Mouse (Mus musculus): ENCODE measurements at regions not wholly inside any gene's neighbourhood (a gene's known extent, or its start where the extent isn't known, plus 50 kb on each side); places are given as distances from the start of the nearest gene placed in this dataset.

DNA sequence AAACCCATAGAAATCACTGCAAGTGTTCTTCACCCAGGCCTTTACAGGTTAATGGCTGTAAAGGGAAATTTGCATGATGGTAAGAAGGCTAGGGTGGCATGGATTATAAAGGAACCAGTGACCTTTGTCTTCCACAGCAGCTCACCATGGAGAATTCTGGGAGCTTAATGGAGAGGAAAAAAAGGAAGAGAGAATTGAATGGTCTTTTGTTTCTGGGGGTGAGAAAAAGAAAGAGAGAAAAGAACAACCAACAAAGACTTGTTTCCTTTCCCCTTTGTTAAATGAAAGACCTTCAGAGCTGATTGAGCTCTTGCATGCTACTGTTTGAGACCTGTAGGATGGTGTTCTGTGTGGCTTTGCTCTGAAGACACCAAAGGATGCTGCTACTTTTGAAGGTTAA, 597.5 kb upstream of the Tenm3 start:
- CTCF ChIA-PET, result no interaction called here

DNA sequence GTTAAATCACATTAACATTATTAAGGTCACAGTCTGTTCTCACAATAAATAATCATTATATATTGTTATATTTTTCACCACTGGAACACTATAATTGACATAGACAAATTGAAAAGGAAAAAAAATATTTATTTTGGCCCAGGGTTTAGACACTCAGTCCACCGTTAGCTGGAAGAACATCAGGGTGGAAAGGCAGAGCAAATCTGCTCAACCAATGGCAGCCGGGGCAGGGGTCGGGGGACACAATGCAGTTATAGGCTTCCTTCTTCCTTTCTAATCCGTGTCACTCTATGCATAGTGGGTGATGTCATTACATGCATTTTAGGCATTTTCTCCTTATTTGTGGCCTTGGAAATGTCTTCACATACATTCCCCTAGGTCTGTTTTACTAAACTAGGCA, 552.8 kb upstream of the Tenm3 start:
- CTCF ChIA-PET, result no interaction called here

DNA sequence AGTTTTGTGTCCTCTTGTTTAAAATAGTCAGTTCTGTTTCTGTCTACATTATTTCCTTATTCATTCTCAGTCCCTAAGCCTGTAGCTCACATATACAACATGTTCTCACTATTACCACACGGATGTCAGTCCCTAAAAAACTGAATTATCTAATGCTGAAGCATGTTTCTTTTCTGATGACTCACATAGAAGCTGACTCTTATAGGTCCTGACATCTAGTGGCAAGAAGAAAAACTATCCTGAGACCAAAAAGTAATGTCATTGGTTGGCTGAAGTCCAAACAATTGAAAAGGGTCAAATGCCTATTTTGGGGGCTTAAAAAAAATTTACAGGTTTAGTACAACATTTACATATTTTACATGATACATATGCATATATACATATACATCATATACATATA, 551.3 kb upstream of the Tenm3 start:
- CTCF ChIA-PET, result no interaction called here

DNA sequence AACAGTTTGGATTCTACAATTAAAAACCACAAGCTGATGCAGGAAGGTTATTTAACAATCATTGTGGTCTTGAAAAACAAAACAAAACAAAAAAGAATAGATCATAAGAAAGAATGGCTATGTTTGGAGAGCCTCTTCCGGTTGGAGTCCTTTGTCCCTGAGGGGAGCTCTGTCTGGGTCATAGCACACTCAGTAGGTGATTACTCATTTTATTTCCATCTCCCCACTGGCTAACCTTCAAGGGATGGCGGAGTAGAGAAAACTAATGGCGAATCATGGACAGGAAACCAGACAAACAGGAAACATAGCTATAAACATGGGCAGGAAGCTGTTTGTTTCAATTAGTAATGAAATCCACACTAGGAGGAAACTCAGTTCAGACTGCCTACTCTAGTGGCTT, 545.8 kb upstream of the Tenm3 start:
- CTCF ChIA-PET, result no interaction called here

DNA sequence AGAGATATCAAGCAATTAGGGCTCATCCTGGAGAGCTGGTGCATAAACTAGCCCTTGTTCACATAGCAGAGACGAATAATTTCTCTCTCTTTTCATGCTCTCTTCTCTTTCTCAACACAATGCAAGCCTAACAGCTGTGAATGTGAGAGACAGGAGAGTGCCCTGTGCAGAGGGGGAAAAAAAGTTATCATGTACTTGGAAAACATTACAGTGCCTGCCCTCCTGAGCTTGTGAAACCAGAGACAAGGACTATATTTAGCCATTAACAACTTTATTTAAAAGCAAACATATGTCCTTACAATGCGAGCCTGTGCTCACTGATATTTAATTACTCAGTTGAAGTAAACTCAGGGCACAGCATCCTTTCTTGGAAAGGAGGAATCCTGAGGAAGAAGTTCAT, 543.8 kb upstream of the Tenm3 start:
- CTCF ChIA-PET, result interaction anchor here (0.7 kb wide), 1 partner anchor 26 kb away, joined by 3 read pairs; no protein-coding TSS in a partner anchor

DNA sequence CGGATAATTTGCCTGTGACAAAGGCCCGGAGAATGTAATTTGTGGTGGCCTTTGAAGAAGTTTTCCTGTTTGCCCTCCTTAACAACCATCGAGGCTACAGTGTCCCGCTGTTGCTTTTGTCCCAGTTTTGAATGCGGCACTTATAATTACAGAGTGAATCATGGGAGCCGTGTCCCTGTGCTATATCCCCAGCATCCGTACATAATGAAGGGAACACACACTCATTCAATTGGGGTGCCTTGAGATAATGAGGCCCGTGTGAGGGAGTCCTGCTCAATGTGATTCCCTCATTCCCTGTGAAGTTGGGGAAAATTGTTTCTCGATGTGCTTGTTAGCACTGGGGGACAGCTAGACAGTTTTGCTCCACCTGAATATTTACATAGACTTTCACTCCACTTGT, 528.9 kb upstream of the Tenm3 start:
- CTCF ChIA-PET, result no interaction called here

DNA sequence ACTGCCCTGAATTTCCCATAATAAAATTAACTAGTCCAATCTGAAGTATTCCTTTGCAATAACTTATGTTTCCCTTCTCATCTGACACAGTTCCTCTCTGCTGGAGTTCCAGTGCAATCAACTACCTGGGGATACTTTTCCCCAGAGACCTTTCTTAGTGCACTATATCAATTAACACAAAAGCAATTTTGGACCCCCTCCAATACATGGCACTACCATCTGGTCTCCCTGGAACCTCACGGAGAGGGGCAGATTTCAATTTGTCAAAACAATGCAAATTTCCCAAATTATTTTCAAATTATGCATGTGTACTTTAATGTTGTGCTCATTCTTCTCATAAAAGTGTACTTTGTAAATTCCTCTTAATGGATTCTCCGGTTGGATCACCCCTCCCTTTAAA, 518.9 kb upstream of the Tenm3 start:
- CTCF ChIA-PET, result no interaction called here

DNA sequence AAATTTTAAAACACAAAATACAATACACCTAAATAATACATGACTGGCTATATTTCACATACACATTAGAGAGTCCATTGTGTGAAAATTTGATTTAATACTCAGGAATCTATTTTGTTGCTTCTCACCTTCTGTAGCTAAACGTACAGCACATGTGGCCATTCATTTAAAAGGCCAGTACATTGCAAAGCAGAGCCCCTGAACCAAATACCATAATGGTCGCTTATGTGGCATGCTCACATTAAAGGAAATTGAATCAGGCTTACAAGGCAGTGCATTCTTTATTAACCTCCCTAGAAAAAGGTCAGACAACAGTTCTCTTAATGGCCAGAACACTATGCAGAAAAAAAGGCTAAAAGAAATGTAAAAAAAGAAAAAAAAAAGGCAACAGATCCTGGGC, 517.7 kb upstream of the Tenm3 start:
- CTCF ChIA-PET, result no interaction called here

DNA sequence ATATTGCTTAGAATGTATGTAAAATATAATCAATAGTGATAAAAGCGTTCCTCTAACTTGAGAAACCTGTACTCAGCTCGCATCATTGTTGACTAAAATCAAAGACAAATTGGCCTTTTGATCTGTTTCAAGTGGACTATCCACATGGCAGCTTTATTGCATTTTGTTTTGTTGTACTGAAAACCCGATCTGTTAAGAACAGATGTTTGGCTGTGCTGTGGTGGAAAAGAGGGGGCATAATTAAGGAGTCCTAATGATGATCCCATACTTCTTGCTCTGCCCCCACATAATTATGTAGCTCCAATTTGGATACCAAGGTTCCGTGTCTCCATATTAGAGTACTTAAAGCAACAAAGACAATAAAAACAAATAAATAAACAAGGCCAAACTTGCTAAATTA, 516.4 kb upstream of the Tenm3 start:
- CTCF ChIA-PET, result no interaction called here

DNA sequence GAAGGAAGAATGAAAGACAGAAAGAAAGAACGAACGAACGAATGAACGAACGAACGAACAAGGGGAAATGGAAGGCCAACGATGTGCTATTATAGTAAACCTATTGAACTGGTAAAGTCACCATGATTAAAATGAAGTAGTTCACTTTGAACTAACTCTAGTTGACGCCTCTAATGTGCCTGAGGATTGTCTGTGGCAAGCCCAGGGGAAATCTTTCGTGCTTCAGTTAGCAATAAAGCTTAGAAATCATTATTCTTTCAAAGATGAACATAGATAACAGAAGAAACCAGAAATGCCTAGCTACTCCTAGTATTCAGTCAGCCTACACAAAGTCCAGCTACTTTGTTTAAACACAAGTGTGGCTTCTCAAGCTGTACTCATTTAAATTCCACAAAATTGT, 515.9 kb upstream of the Tenm3 start:
- CTCF ChIA-PET, result no interaction called here

DNA sequence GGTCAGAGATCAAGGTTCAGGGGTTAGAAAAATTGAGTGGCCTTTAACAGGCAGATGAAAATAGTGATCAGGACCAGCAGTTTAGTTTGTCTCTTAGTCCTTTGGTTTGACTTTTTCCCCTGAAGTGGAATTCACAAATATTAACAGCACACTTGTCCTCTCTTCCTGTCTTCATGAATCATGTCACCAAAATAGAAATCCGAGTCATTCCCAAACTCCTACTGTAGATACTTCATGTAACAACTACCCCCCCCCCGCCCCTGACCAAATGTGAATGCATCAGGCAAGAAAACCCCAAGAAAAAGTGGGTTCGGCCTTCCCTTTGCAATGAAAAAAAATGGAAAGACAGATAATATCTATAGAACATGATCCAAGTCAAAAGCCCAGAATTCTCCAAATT, 504.9 kb upstream of the Tenm3 start:
- CTCF ChIA-PET, result no interaction called here

DNA sequence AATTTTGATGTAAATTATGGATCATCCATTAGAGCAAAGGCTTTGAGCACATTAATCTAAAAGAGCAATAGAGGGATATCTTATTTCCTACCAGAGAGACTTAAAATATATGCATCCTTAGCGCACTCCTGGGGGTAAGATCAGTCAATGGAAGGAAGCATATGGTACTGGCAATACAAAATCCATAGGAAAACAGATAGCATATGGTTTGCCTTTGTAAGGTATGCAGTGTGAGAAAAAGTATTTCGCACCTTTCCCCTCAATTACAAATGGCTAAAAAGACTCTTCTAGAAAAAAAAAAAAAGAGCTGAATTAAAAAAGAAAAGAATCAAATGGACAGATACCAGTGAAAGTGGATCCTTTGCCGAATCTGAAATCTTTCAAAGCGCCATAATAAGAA, 495.0 kb upstream of the Tenm3 start:
- CTCF ChIA-PET, result no interaction called here

DNA sequence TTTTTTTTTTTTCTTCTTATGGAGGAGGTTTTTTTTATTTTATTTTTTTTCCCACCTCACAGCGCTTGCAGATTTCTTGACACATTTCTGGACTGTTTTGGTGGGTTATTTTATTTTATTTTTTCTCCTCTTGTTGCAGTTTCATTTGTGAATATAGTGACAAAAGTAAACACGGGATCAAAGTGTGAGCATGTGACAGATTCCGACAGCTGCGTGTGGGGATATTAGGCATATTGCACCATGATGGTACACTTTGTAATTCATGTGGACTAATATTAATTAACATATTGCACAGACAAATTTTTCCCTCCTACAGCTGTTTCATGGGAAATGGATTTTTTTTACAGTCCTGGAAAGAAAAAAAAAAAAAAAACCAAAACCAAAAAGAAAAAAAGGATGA, 483.2 kb upstream of the Tenm3 start:
- CTCF ChIA-PET, result no interaction called here

DNA sequence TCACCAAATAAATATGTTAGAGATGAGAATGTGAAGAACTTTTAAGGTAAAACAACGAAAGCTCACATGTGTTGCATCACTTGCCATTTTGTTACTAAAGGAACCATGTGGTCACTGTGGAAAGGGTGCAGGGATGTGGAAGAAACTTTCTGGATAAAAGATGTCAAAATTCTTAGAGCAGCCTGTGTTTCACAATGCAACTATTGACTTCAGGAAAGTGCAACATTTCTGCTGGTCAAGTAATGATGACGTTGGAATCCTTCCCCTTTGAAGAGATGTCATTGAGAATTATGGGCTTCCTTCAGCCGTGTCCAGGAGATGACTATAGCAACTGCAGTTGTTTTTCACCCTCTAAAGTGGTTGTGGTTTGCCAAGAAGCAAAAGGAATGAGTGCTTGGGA, 477.7 kb upstream of the Tenm3 start:
- CTCF ChIA-PET, result no interaction called here

DNA sequence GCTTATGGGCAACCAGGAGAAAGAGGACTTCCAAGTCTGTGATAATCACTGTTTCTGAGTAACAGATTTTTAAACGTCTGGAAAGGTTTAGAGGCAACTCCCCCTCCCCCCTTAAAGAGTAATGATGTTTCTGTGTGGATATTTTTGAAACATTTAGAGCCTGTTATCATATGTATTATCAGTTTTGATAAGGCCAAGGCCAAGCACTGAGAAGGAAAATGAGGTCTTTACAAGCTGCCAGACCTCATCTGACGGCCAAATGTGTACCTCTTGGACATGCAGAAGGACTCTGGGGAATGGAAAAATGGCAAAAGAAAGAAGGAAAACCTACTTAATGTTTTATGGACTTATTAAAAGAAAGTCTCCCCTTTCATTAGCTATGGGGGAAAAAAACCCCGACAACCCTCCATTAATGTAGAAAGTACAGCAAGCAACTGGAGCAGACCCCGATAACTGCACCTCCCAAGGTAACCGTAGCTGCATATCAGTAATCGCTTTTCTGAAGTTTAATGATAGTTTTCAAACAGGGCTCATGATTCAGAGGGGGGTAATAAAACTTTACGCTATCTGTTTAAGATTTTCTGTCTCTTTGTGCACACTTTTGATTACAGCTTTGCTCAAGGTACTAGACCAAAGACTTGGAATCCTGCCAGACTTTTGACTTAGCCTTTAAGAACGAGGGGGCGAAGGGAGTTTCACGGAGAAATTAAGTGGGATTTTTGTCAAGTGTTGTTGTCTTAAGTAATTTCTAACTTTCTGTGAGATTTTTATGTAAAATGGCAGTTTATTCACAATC, 469.9 kb upstream of the Tenm3 start:
- CTCF ChIA-PET, result no interaction called here

DNA sequence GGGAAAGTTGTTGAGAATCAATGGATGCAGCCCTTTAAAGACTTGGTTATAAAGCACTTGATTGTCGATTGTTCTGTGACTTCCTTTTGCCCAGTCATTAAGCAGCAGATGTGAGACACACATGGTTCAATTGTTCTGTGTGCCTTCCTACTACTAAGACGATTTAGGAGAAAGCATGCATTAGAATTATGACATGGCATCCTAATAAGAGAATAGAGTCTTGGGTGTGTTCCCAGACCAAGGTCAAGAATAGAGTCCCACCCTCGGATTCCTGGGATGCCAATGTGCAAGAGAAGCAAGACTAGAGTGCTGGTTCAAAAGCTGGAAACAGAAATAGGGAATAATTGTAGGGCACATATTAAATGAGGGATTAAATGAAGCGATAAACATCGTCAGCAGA, 469.1 kb upstream of the Tenm3 start:
- CTCF ChIA-PET, result no interaction called here

DNA sequence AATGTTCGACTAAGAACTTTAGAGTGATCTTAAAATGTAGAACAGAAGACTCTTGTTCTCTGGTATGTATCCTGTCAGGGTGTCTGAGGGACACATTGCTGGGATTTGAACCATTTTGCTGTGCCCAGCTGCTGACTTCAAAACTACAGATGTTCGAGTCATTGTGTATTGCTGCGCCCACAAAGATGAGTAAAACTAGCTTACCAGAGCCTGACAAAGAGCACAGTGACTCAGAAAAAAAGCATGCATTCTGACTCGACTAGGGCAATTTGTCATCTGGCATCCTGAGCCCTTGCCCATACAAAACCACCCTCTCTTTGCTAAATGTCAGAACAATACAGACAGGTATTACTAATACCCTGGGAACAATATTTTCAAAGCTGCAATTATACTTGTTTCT, 438.6 kb upstream of the Tenm3 start:
- CTCF ChIA-PET, result no interaction called here

DNA sequence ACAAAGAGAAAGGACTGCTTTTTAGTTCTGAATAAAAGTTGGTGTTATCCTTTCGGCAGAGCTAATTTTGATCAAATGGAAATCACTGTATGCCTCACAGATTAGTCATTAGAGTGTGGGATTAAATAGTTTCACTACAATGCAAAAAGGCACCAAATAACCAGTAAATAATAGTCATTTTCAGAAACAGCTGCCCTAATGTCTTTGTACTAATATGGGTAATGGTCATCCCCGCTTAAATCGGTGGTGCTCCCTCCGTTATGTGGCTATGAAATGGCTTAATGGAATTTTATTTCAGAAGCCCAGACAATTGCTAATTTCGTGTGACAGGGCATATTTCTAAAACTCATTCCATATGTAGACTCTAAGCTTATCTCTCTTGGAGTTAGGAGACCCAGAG, 437.5 kb upstream of the Tenm3 start:
- CTCF ChIA-PET, result no interaction called here

DNA sequence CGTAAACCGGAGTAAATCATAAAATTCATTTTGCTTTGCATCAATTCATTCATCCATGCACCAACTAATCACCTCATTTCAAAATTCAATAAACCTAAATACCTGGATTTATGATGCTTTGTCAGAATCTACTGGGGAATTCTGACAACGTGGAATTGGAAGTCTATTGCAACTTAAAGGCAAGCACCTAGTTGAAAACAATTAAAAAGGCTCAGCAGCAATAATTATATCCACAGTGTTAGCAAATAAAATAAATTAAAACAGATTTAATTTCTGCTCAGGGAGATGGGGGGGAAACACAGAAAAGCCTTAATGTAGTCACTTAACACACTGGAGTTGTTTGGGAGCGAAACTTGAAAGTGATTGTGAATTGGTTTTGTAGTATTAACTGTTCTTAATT, 430.3 kb upstream of the Tenm3 start:
- CTCF ChIA-PET, result no interaction called here

DNA sequence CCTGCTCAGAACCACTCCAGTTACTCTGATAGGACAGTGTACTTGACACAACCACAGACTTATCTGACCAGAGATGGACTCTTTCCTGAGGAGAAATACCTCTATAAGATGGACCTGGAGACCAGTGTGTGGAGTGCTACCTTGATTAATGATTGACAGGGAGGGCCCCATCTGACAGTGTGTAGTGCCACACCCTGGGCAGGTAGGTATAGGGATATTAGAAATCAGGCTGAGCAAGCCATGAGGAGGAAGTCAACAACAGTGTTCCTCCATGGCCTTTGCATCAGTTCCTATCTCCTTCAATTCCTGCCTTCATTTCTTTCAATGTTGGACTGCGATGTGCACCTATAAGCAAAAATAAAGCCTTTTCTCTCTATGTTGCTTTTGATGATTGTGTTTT, 429.4 kb upstream of the Tenm3 start:
- CTCF ChIA-PET, result no interaction called here

DNA sequence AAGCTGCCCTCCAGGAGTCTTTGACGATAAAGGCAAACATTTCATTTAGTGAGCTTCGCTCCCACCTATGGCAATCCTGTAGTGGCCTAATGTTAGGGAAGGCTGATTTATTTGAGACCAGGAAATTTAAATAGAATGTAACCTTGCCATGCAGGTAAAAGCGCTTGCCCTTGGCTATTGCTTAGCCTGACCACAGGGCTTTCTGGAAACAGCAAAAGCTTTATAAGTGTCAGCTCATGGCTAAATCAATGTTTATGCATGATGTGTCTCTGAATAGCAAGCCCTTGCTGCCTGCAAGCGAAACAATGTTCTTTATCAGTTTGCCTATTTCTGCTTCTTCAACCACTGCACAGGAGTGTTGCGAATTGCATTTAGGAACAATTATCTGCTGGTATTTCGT, 419.7 kb upstream of the Tenm3 start:
- CTCF ChIA-PET, result no interaction called here

DNA sequence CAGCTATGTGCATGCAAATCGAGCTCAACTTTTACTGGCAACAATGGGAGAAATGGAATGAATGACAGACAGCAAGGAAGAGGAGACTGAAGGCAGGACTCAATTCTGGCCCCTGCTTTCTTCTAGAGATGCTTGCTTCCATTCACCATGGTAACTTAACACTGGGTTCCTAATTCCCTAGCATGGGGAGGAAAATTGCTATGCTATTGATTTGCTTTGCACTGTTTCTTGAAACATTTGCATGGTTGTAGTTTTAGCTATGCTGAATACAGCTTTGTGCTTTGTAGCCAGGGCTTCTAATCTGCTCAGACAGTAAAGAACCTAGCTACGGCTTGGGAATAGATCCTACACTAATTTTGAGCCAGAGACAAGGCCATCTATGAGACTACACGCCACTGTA, 419.0 kb upstream of the Tenm3 start:
- CTCF ChIA-PET, result interaction anchor here (0.6 kb wide), 1 partner anchor 918 kb away, joined by 3 read pairs; no protein-coding TSS in a partner anchor

DNA sequence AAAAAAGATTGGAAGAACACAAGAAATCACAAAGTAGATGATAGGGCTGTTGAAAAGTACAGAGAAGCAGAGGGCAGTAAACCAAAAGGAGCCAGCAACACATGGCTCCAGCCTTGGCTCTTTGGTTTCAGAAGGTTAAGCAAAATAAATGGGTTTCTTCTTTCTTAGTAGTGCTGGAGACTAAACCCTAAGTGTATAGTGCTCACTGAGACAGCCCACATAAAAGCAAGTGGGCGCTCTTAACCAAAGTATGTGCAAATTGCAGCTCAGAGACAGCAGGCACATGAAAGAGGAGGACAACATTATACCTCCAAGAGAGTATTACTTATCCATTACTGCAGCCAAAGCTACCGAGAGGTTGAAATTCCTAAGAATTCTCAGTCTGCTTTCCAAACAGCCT, 412.2 kb upstream of the Tenm3 start:
- CTCF ChIA-PET, result no interaction called here

DNA sequence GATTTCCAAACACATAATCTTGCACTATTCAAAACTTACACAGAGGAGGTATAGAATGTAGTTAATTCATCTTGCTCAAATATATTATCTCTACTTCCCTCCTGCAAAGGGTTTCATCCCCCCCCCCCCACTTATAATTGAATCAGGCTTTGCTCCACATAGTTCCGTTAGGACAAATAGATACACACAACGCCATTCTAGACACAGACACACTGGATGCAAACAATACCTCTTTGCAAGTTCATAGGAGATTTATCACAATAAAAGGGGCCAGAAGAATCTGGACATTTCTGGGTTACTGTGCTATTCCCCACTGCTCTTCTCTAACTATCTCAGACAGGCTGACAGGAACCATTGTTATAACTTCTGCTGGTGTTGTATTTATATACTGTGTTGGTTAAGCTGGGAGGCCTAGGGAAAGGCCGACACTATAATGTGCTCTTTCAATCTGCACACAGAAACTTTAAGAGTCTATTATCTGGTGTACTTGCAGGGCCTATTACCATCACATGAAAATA, 410.6 kb upstream of the Tenm3 start:
- CTCF ChIA-PET, result no interaction called here

Data from spleen, embryonic (tissue).